Mouse (Mus musculus): Measurements from ENCODE around the gene Srpk2. TPM values are rescaled to one million over a fixed set of nuclear protein-coding genes. Genes with fewer than 3 reads are reported as not detected.

Gene Srpk2
- polyA plus RNA-seq (2014; fragmentation: Illumina TruSeq; extraction: RNeasy Lipid Tissue Mini Kit (QIAGEN cat#74804); ENCODE audit: low read depth, low replicate concordance): 23.3 TPM

GRCm38 (mm10) chr5:23684517-23684916 is at the start of gene Srpk2:
Gene Srpk2, minus strand, starts transcription at chr5:23684617.

Other genes starting within 250 kb of the Srpk2 start
- 11.4 TPM for gene Pus7, start 99.1 kb upstream of the Srpk2 start, polyA plus RNA-seq (2014; fragmentation: Illumina TruSeq; extraction: RNeasy Lipid Tissue Mini Kit (QIAGEN cat#74804); ENCODE audit: low read depth, low replicate concordance)
- 11.9 TPM for gene Rint1, start 103.1 kb upstream of the Srpk2 start, polyA plus RNA-seq (2014; fragmentation: Illumina TruSeq; extraction: RNeasy Lipid Tissue Mini Kit (QIAGEN cat#74804); ENCODE audit: low read depth, low replicate concordance)
- gene Tomm7, start 159.5 kb upstream of the Srpk2 start, polyA plus RNA-seq (2014; fragmentation: Illumina TruSeq; extraction: RNeasy Lipid Tissue Mini Kit (QIAGEN cat#74804); ENCODE audit: low read depth, low replicate concordance): 107 TPM